8 mouse cellular contexts compared by ENCODE assay signal in the genomic region with DNA sequence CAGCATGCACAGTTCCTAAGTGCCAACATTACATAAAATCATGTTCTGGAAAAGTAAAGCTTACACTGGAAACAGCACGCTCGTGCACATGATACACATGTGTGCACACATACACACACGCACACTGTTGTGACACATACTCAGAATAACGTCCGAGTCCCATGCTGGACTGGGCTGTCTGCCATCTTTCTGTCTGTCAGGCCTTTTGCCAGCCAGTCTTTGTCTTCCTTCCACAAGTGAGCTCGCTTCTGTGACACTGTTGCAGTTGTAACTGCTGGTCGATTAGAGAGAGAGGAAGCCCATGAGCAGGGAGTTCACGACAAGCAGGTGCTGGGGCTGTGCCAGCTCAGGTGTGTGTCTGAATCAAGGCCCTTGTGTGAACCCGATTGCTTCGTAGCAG. TPM values are rescaled to one million over a fixed set of nuclear protein-coding genes. Genes with fewer than 3 reads are reported as not detected.
DNase-seq lines count a peak whose midpoint lies in the region; ATAC-seq lines count a peak whose summit lies in the region.

No protein-coding gene starts in this region.

- DNase-seq in forebrain, embryonic 10.5 days (ENCODE audit: extremely low spot score, low spot score) = no peak
- DNase-seq in midbrain, embryonic 10.5 days (ENCODE audit: low spot score) = no peak
- peak; percentile 64 for DNase-seq in lung, postnatal 14 days
- no peak for DNase-seq in natural killer cell, adult 2 months (ENCODE audit: low spot score in 2 of 2)

- H3K4me1 ChIP-seq in forebrain, embryonic 13.5 days = peaks cover 10% of the 10 kb centered on the region
- peaks cover 7% of the 10 kb centered on the region; the same call in 1 of the 2 replicates for H3K4me1 ChIP-seq in forebrain, embryonic 10.5 days
- H3K4me1 ChIP-seq in midbrain, embryonic 13.5 days (replicated peaks) = peaks cover 11% of the 10 kb centered on the region
- H3K4me1 ChIP-seq in midbrain, embryonic 10.5 days = no peaks in the 10 kb centered on the region
- H3K4me1 ChIP-seq in heart, embryonic 15.5 days (replicated peaks) = peaks cover 32% of the 10 kb centered on the region
- no peaks in the 10 kb centered on the region for H3K4me1 ChIP-seq in intestine, embryonic 15.5 days (replicated peaks)

- 49% methylated on average over 10 of the region's 10 CpGs for WGBS in forebrain, embryonic 13.5 days
- WGBS in forebrain, embryonic 10.5 days = 94% methylated on average over 10 of the region's 10 CpGs
- 86% methylated on average over 10 of the region's 10 CpGs for WGBS in midbrain, embryonic 13.5 days
- WGBS in midbrain, embryonic 10.5 days = 94% methylated on average over 10 of the region's 10 CpGs
- 39% methylated on average over 10 of the region's 10 CpGs for WGBS in heart, embryonic 15.5 days
- WGBS in intestine, embryonic 15.5 days = 77% methylated on average over 10 of the region's 10 CpGs

- H3K4me3 ChIP-seq in forebrain, embryonic 13.5 days = no peak overlapping the region
- H3K4me3 ChIP-seq in forebrain, embryonic 10.5 days = no peak overlapping the region
- H3K4me3 ChIP-seq in midbrain, embryonic 13.5 days (replicated peaks) = no peak overlapping the region
- no peak overlapping the region for H3K4me3 ChIP-seq in midbrain, embryonic 10.5 days
- no peak overlapping the region for H3K4me3 ChIP-seq in heart, embryonic 15.5 days
- H3K4me3 ChIP-seq in intestine, embryonic 15.5 days (replicated peaks) = no peak overlapping the region

- peaks cover 45% of the 10 kb centered on the region for H3K36me3 ChIP-seq in forebrain, embryonic 13.5 days (ENCODE audit: poor library complexity, severe bottlenecking)
- peaks cover 64% of the 10 kb centered on the region for H3K36me3 ChIP-seq in forebrain, embryonic 10.5 days (replicated peaks)
- H3K36me3 ChIP-seq in midbrain, embryonic 13.5 days = peaks cover 49% of the 10 kb centered on the region
- peaks cover 78% of the 10 kb centered on the region for H3K36me3 ChIP-seq in midbrain, embryonic 10.5 days
- no peaks in the 10 kb centered on the region for H3K36me3 ChIP-seq in heart, embryonic 15.5 days
- no peaks in the 10 kb centered on the region for H3K36me3 ChIP-seq in intestine, embryonic 15.5 days

- no peak overlapping the region for H3K4me2 ChIP-seq in forebrain, embryonic 13.5 days
- no peak overlapping the region for H3K4me2 ChIP-seq in midbrain, embryonic 13.5 days (replicated peaks)
- H3K4me2 ChIP-seq in heart, embryonic 15.5 days = no peak overlapping the region
- no peak overlapping the region for H3K4me2 ChIP-seq in intestine, embryonic 15.5 days (replicated peaks)

- H3K9ac ChIP-seq in forebrain, embryonic 13.5 days = no peak overlapping the region
- H3K9ac ChIP-seq in midbrain, embryonic 13.5 days (replicated peaks) = no peak overlapping the region
- H3K9ac ChIP-seq in heart, embryonic 15.5 days = no peak overlapping the region
- no peak overlapping the region for H3K9ac ChIP-seq in intestine, embryonic 15.5 days

- peak overlapping the region; percentile 25 for H3K27ac ChIP-seq in forebrain, embryonic 13.5 days
- no peak overlapping the region for H3K27ac ChIP-seq in forebrain, embryonic 10.5 days
- peak overlapping the region; percentile 44; the same call in 1 of the 2 replicates for H3K27ac ChIP-seq in midbrain, embryonic 13.5 days
- no peak overlapping the region for H3K27ac ChIP-seq in midbrain, embryonic 10.5 days (replicated peaks)
- peak overlapping the region; percentile 75 for H3K27ac ChIP-seq in heart, embryonic 15.5 days
- no peak overlapping the region for H3K27ac ChIP-seq in intestine, embryonic 15.5 days

- 0 out of 2 replicates have a peak, but pooled peaks have one; percentile 52 for ATAC-seq in forebrain, embryonic 13.5 days
- ATAC-seq in midbrain, embryonic 13.5 days = no peak
- ATAC-seq in heart, embryonic 15.5 days (replicated peaks; ENCODE audit: insufficient number of reproducible peaks, insufficient read depth, low FRiP score, low read depth) = peak; percentile 68
- ATAC-seq in intestine, embryonic 15.5 days = no peak

- H3K27me3 ChIP-seq in forebrain, embryonic 13.5 days = no peaks in the 10 kb centered on the region
- H3K27me3 ChIP-seq in forebrain, embryonic 10.5 days (ENCODE audit: poor library complexity, severe bottlenecking) = no peaks in the 10 kb centered on the region
- no peaks in the 10 kb centered on the region for H3K27me3 ChIP-seq in midbrain, embryonic 13.5 days
- no peaks in the 10 kb centered on the region for H3K27me3 ChIP-seq in midbrain, embryonic 10.5 days (ENCODE audit: low read depth, poor library complexity, severe bottlenecking)
- no peaks in the 10 kb centered on the region for H3K27me3 ChIP-seq in heart, embryonic 15.5 days
- H3K27me3 ChIP-seq in intestine, embryonic 15.5 days (replicated peaks) = no peaks in the 10 kb centered on the region

- H3K9me3 ChIP-seq in forebrain, embryonic 13.5 days (replicated peaks) = no peaks in the 10 kb centered on the region
- no peaks in the 10 kb centered on the region for H3K9me3 ChIP-seq in forebrain, embryonic 10.5 days
- H3K9me3 ChIP-seq in midbrain, embryonic 13.5 days = no peaks in the 10 kb centered on the region
- no peaks in the 10 kb centered on the region for H3K9me3 ChIP-seq in midbrain, embryonic 10.5 days (replicated peaks)
- no peaks in the 10 kb centered on the region for H3K9me3 ChIP-seq in heart, embryonic 15.5 days (replicated peaks)
- no peaks in the 10 kb centered on the region for H3K9me3 ChIP-seq in intestine, embryonic 15.5 days

RNA-seq across cellular contexts. Expression of gene Itsn1, which starts 57.3 kb away (rescaled TPM):
- 50.8 and 53.3 TPM in 2 replicates for polyA plus RNA-seq in forebrain, embryonic 13.5 days (2015; fragmentation: Nextera tagmentation; extraction: Ambion mirVana)
- 38.7 and 40.7 TPM in 2 replicates for polyA plus RNA-seq in forebrain, embryonic 10.5 days (2016; fragmentation: Nextera tagmentation; extraction: Ambion mirVana)
- polyA plus RNA-seq in midbrain, embryonic 13.5 days (2015; fragmentation: Nextera tagmentation; extraction: Ambion mirVana) = 61.6 and 62.7 TPM in 2 replicates
- polyA plus RNA-seq in midbrain, embryonic 10.5 days (2016; fragmentation: Nextera tagmentation; extraction: Ambion mirVana) = 49.5 and 53.0 TPM in 2 replicates
- 17.6 and 22.3 TPM in 2 replicates for polyA plus RNA-seq in heart, embryonic 15.5 days (2015; fragmentation: Nextera tagmentation; extraction: Ambion mirVana)
- 16.2 and 16.4 TPM in 2 replicates for polyA plus RNA-seq in intestine, embryonic 15.5 days (2015; fragmentation: Nextera tagmentation; extraction: Ambion mirVana)

RNA-seq across cellular contexts. Expression of gene Cryzl1, which starts 57.6 kb away (rescaled TPM):
- polyA plus RNA-seq in forebrain, embryonic 13.5 days (2015; fragmentation: Nextera tagmentation; extraction: Ambion mirVana) = 93.0 and 98.0 TPM in 2 replicates
- polyA plus RNA-seq in forebrain, embryonic 10.5 days (2016; fragmentation: Nextera tagmentation; extraction: Ambion mirVana) = 61.5 and 67.1 TPM in 2 replicates
- 103 and 110 TPM in 2 replicates for polyA plus RNA-seq in midbrain, embryonic 13.5 days (2015; fragmentation: Nextera tagmentation; extraction: Ambion mirVana)
- polyA plus RNA-seq in midbrain, embryonic 10.5 days (2016; fragmentation: Nextera tagmentation; extraction: Ambion mirVana) = 71.2 and 72.5 TPM in 2 replicates
- 50.7 and 56.2 TPM in 2 replicates for polyA plus RNA-seq in heart, embryonic 15.5 days (2015; fragmentation: Nextera tagmentation; extraction: Ambion mirVana)
- polyA plus RNA-seq in intestine, embryonic 15.5 days (2015; fragmentation: Nextera tagmentation; extraction: Ambion mirVana) = 64.1 and 68.7 TPM in 2 replicates

Comparison
In these comparisons a context has a peak if more than half of its experiments do, and no peak if none do; other contexts are left out.
1. H3K27ac ChIP-seq: peak in forebrain, embryonic 13.5 days (single experiment), midbrain, embryonic 13.5 days (single experiment) and heart, embryonic 15.5 days (single experiment); none in forebrain, embryonic 10.5 days (single experiment), midbrain, embryonic 10.5 days (single experiment) and intestine, embryonic 15.5 days (single experiment).
2. ATAC-seq: peak in forebrain, embryonic 13.5 days (single experiment) and heart, embryonic 15.5 days (single experiment); none in midbrain, embryonic 13.5 days (single experiment) and intestine, embryonic 15.5 days (single experiment).